Comparison of ENCODE assay signal across 8 mouse cellular contexts in genomic region chrX:134600659-134601379, GRCm38 (mm10). TPM values are rescaled to one million over a fixed set of nuclear protein-coding genes. Genes with fewer than 3 reads are reported as not detected.
A peak's percentile ranks its signal among the peaks of the same experiment; 100 is the strongest.
DNase-seq lines count a peak whose midpoint lies in the region; ATAC-seq and TF ChIP-seq lines count a peak whose summit lies in the region.

TSS of gene Gla (minus strand) at chrX:134601125.
TSS of gene Hnrnph2 (plus strand) at chrX:134601179.

- peak; percentile 96 for ATAC-seq in heart, embryonic 15.5 days (replicated peaks; ENCODE audit: insufficient number of reproducible peaks, insufficient read depth, low FRiP score, low read depth)
- ATAC-seq in liver, embryonic 14.5 days (ENCODE audit: insufficient read depth), result peak; percentile 98
- peak; percentile 98 for ATAC-seq in neural tube, embryonic 11.5 days (ENCODE audit: insufficient read depth, low FRiP score, low TSS enrichment)
- peak; percentile 99 for ATAC-seq in stomach, postnatal 0 days (ENCODE audit: low FRiP score, low TSS enrichment)

- H3K4me1 ChIP-seq in forebrain, embryonic 10.5 days, result peaks cover 21% of the 10 kb centered on the region
- peaks cover 4% of the 10 kb centered on the region; the same call in 1 of the 2 replicates for H3K4me1 ChIP-seq in heart, embryonic 15.5 days (replicated peaks)
- peaks cover 0 to 2% of the 10 kb centered on the region in 2 experiments; a peak in 1 of 4 replicates for H3K4me1 ChIP-seq in liver, embryonic 14.5 days (replicated peaks; ENCODE audit: control insufficient read depth in 2 of 2, insufficient read depth in 2 of 2, low read length in 1 of 2)
- H3K4me1 ChIP-seq in neural tube, embryonic 11.5 days (ENCODE audit: control insufficient read depth, insufficient read depth, low read length), result no peaks in the 10 kb centered on the region
- H3K4me1 ChIP-seq in stomach, postnatal 0 days (replicated peaks; ENCODE audit: control insufficient read depth, insufficient read depth), result no peaks in the 10 kb centered on the region

- H3K4me2 ChIP-seq in heart, embryonic 15.5 days, result peak within 1 kb of the TSS; percentile 61
- H3K4me2 ChIP-seq in liver, embryonic 14.5 days (ENCODE audit: low read depth), result peak within 1 kb of the TSS; percentile 81
- H3K4me2 ChIP-seq in neural tube, embryonic 11.5 days (ENCODE audit: low read depth), result peak within 1 kb of the TSS; percentile 51
- peak within 1 kb of the TSS; percentile 51 for H3K4me2 ChIP-seq in stomach, postnatal 0 days (replicated peaks; ENCODE audit: low read depth)

- peaks cover 13% of the 10 kb centered on the region for H3K36me3 ChIP-seq in forebrain, embryonic 10.5 days (replicated peaks)
- no peaks in the 10 kb centered on the region for H3K36me3 ChIP-seq in heart, embryonic 15.5 days
- no peaks in the 10 kb centered on the region for H3K36me3 ChIP-seq in liver, embryonic 14.5 days (replicated peaks; ENCODE audit: control insufficient read depth, insufficient read depth, low read depth)
- no peaks in the 10 kb centered on the region for H3K36me3 ChIP-seq in neural tube, embryonic 11.5 days (ENCODE audit: control insufficient read depth, insufficient read depth, low read length)
- H3K36me3 ChIP-seq in stomach, postnatal 0 days (ENCODE audit: control insufficient read depth, insufficient read depth, low read length), result no peaks in the 10 kb centered on the region

- peaks cover 16% of the 10 kb centered on the region for H3K27me3 ChIP-seq in forebrain, embryonic 10.5 days (ENCODE audit: poor library complexity, severe bottlenecking)
- H3K27me3 ChIP-seq in heart, embryonic 15.5 days, result no peaks in the 10 kb centered on the region
- no peaks in the 10 kb centered on the region for H3K27me3 ChIP-seq in liver, embryonic 14.5 days (ENCODE audit: control insufficient read depth, insufficient read depth, low read length)
- H3K27me3 ChIP-seq in neural tube, embryonic 11.5 days (ENCODE audit: control insufficient read depth, insufficient read depth, low read length), result no peaks in the 10 kb centered on the region
- H3K27me3 ChIP-seq in stomach, postnatal 0 days (ENCODE audit: control insufficient read depth, insufficient read depth, low read length), result no peaks in the 10 kb centered on the region

- H3K4me3 ChIP-seq in forebrain, embryonic 10.5 days, result peak within 1 kb of the TSS; percentile 63
- peak within 1 kb of the TSS; percentile 62 for H3K4me3 ChIP-seq in heart, embryonic 15.5 days
- H3K4me3 ChIP-seq in liver, embryonic 14.5 days (ENCODE audit: insufficient read depth in 1 of 2, low read depth in 2 of 2, low read length in 2 of 2), result peak within 1 kb of the TSS; percentile 75 to 96
- peak within 1 kb of the TSS; percentile 48 for H3K4me3 ChIP-seq in neural tube, embryonic 11.5 days (ENCODE audit: low read depth, low read length)
- H3K4me3 ChIP-seq in stomach, postnatal 0 days (ENCODE audit: low read depth, low read length), result peak within 1 kb of the TSS; percentile 47

- peak; percentile 83 to 86 for DNase-seq in CD8-positive naive resting alpha-beta T cell, adult 2 months (ENCODE audit: low read depth in 2 of 2, low spot score in 2 of 2)
- peak; percentile 84 for DNase-seq in c-Kit-positive CD71-negative TER-119-negative erythroid progenitor cells, embryonic 14.5 days (ENCODE audit: low read depth)
- DNase-seq in forebrain, embryonic 10.5 days (ENCODE audit: extremely low spot score, low spot score), result peak; percentile 88
- peak; percentile 94 to 96 for DNase-seq in kidney, postnatal 25 days
- peak; percentile 95 to 97 (median 96) for DNase-seq in liver, embryonic 14.5 days (ENCODE audit: low read depth in 3 of 3, low spot score in 3 of 3)
- peak; percentile 89 for DNase-seq in neural tube, embryonic 11.5 days (ENCODE audit: low spot score)
- DNase-seq in stomach, postnatal 0 days (ENCODE audit: low spot score), result peak; percentile 87

- H3K9me3 ChIP-seq in forebrain, embryonic 10.5 days, result no peaks in the 10 kb centered on the region
- no peaks in the 10 kb centered on the region for H3K9me3 ChIP-seq in heart, embryonic 15.5 days (replicated peaks)
- H3K9me3 ChIP-seq in liver, embryonic 14.5 days (ENCODE audit: control insufficient read depth, low read length), result no peaks in the 10 kb centered on the region
- H3K9me3 ChIP-seq in neural tube, embryonic 11.5 days (ENCODE audit: control insufficient read depth, low read length), result no peaks in the 10 kb centered on the region
- H3K9me3 ChIP-seq in stomach, postnatal 0 days (ENCODE audit: control insufficient read depth, low read length), result no peaks in the 10 kb centered on the region

- no peak for TF ChIP-seq CTCF in liver, embryonic 14.5 days (IDR thresholded peaks at IDR 0.05; ENCODE audit: low read depth)
- TF ChIP-seq CTCF in stomach, postnatal 0 days (IDR thresholded peaks at IDR 0.05; ENCODE audit: low read depth), result no peak

- 17% methylated on average over 33 of the region's 33 CpGs for WGBS in forebrain, embryonic 10.5 days
- WGBS in heart, embryonic 15.5 days, result 16% methylated on average over 33 of the region's 33 CpGs
- 14% methylated on average over 33 of the region's 33 CpGs for WGBS in liver, embryonic 14.5 days (ENCODE audit: insufficient replicate concordance)
- 18% methylated on average over 33 of the region's 33 CpGs for WGBS in neural tube, embryonic 11.5 days
- WGBS in stomach, postnatal 0 days, result 15% methylated on average over 33 of the region's 33 CpGs

- peak within 1 kb of the TSS; percentile 60 for H3K9ac ChIP-seq in heart, embryonic 15.5 days
- peak within 1 kb of the TSS; percentile 84 for H3K9ac ChIP-seq in liver, embryonic 14.5 days (replicated peaks)
- H3K9ac ChIP-seq in neural tube, embryonic 11.5 days (ENCODE audit: low read length), result peak within 1 kb of the TSS; percentile 57
- H3K9ac ChIP-seq in stomach, postnatal 0 days (ENCODE audit: low read length), result peak within 1 kb of the TSS; percentile 67

- TF ChIP-seq EP300 in liver, embryonic 14.5 days (IDR thresholded peaks at IDR 0.05; ENCODE audit: low read depth), result no peak
- TF ChIP-seq EP300 in stomach, postnatal 0 days (optimal IDR thresholded peaks at IDR 0.05), result no peak

- H3K27ac ChIP-seq in forebrain, embryonic 10.5 days, result peak within 1 kb of the TSS; percentile 93
- H3K27ac ChIP-seq in heart, embryonic 15.5 days, result peak within 1 kb of the TSS; percentile 90
- peak within 1 kb of the TSS; percentile 71 for H3K27ac ChIP-seq in liver, embryonic 14.5 days
- peak within 1 kb of the TSS; percentile 85 for H3K27ac ChIP-seq in neural tube, embryonic 11.5 days (ENCODE audit: low read depth, low read length)
- H3K27ac ChIP-seq in stomach, postnatal 0 days (replicated peaks), result peak within 1 kb of the TSS; percentile 92

RNA-seq across cellular contexts. Expression of gene Gla, which starts in this region (rescaled TPM):
- 7.9 and 11.1 TPM in 2 replicates for polyA plus RNA-seq in forebrain, embryonic 10.5 days (2016; fragmentation: Nextera tagmentation; extraction: Ambion mirVana)
- 2.8 and 3.2 TPM in 2 replicates for polyA plus RNA-seq in heart, embryonic 15.5 days (2015; fragmentation: Nextera tagmentation; extraction: Ambion mirVana)
- polyA plus RNA-seq in liver, embryonic 14.5 days (2012; rRNA removed), result 1.5 and 1.7 TPM in 2 replicates
- polyA plus RNA-seq in liver, embryonic 14.5 days (2014; fragmentation: Nextera tagmentation; extraction: Ambion mirVana), result 3.9 TPM in 2 replicates
- 2.6 and 3.5 TPM in 2 replicates for polyA plus RNA-seq in neural tube, embryonic 11.5 days (2014; fragmentation: Nextera tagmentation; extraction: Ambion mirVana)
- polyA plus RNA-seq in stomach, postnatal 0 days (2015; fragmentation: Nextera tagmentation; extraction: Ambion mirVana), result 3.6 and 3.9 TPM in 2 replicates

RNA-seq across cellular contexts. Expression of gene Hnrnph2, which starts in this region (rescaled TPM):
- 232 and 239 TPM in 2 replicates for polyA plus RNA-seq in forebrain, embryonic 10.5 days (2016; fragmentation: Nextera tagmentation; extraction: Ambion mirVana)
- polyA plus RNA-seq in heart, embryonic 15.5 days (2015; fragmentation: Nextera tagmentation; extraction: Ambion mirVana), result 112 and 114 TPM in 2 replicates
- polyA plus RNA-seq in liver, embryonic 14.5 days (2012; rRNA removed), result 28.6 and 47.4 TPM in 2 replicates
- 53.7 and 60.1 TPM in 2 replicates for polyA plus RNA-seq in liver, embryonic 14.5 days (2014; fragmentation: Nextera tagmentation; extraction: Ambion mirVana)
- polyA plus RNA-seq in neural tube, embryonic 11.5 days (2014; fragmentation: Nextera tagmentation; extraction: Ambion mirVana), result 163 and 179 TPM in 2 replicates
- polyA plus RNA-seq in stomach, postnatal 0 days (2015; fragmentation: Nextera tagmentation; extraction: Ambion mirVana), result 65.3 and 67.2 TPM in 2 replicates

Comparison
In these comparisons a context has a peak if more than half of its experiments do, and no peak if none do; other contexts are left out.
1. Peak in every context shown above with its lines: DNase-seq, ATAC-seq, H3K4me3 ChIP-seq and H3K27ac ChIP-seq.